Mouse (Mus musculus) CD4-positive, CD25-positive, alpha-beta regulatory T cell, adult 4 months (primary cell): ENCODE results near the gene Spats1. TPM values are rescaled to one million over a fixed set of nuclear protein-coding genes. Genes with fewer than 3 reads are reported as not detected.
"Not testable (repeated sequence)": the region's sequence is repeated elsewhere in the genome, so short reads cannot be mapped to it uniquely, and the experiment has no call there.

Source experiments
- ATAC-seq: one replicate; pipeline ENCODE4 v1.8.0; 2017
- polyA plus RNA-seq, 2 experiments: library from polyadenylated mRNA; unstranded; fragments of 100-300 nt; shearing (Covaris generic); gene quantifications; one replicate each; pipeline ENCODE4 v1.2.1; 2017

Gene Spats1
- polyA plus RNA-seq, 2 experiments from 2014 or later, result 1.1 TPM

DNA sequence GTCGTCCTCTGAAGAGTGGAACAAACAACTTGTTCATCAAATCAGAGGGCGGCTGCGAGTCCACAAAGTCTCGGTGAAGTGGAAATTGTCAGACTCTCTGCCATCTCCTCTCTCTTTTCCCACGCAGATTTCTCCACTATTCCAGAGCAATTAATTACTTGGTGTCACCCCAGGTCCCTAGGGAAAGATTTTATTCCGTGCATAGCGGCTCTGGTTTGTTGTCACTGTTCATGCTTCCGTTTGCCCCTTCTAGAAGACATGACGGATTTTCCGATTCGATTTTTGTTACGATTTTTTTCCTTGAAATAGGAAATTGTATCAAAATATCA is 41.0 kb downstream of the Spats1 start:
- ATAC-seq, result no peak

DNA sequence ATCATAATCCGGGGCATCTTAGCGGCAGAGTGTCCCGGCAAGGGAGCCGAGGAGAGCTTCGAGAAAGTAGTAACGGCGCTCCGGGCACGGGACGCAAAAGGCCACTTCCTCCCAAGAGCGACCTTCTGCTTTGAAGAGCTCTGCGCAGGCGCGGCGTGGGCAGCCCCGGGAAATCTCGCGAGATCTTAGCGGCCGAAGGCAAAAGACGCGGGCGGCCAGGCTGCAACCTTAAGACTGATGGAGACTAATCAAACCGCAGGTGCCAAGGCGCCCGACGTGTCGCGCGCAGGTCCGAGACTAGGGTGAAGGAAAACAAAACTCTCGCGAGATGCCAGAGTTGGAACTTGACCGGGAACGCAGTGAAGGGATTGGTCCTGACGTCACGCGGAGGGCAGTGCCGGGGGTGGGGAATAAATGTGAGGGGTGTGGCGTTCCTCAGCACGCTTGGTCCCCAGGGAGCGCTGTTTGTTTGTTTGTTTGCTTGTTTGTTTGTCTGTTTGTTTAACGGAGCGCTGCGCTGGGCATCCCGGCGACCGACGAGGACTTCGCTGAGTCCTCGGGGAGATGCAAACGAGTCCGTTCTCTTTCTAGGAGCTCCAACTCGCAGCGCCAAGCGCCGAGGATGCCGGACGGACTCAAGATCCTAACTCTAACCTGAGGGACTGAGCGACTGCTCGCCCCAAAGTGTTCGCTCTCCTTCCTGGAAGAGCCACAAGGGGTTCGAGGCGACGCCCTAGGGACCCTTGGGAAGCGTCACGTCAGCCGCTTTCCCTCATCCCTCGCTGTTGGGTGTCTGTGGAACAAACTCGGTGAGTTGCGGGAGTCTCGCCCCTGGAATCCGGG is 41.6 kb downstream of the Spats1 start, which contains the start of gene Cdc5l:
TSS of gene Cdc5l (minus strand) at position 319 of the 843 bp plus-strand sequence.
- ATAC-seq, result peak; percentile 94

DNA sequence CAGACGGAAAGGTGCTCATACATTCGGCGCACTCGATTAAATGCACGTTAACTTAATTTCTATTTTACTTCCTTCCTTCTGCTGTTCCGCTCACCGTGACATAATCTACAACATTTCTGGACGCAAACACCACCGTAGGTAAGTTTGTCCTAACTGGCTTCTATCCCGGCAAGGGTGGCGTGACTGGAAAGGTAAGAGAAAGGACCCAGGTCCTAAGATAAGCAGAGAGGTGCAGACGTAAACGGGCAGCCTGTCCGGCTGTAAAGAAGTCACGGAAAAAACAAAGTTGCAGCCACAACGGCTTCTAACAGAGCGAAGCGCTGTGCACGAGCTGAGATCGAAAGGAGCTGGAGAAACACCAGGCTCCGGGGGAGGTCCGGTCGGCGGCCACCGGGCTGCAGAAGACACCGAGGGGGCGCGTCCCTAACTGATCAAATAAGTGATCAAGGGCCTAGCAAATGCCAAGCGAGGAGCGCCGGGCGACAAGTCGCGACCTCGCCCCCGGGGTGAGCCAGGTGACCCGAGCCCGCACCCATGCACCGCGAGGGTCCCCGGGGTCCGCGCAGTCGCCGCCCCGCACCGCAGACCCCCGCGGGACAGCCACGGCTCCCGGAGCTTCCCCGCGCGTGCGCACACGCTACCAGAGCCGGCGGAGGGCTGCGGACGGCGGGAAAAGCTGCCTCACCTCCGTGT is 42.4 kb downstream of the Spats1 start:
- ATAC-seq, result peak; percentile 6

DNA sequence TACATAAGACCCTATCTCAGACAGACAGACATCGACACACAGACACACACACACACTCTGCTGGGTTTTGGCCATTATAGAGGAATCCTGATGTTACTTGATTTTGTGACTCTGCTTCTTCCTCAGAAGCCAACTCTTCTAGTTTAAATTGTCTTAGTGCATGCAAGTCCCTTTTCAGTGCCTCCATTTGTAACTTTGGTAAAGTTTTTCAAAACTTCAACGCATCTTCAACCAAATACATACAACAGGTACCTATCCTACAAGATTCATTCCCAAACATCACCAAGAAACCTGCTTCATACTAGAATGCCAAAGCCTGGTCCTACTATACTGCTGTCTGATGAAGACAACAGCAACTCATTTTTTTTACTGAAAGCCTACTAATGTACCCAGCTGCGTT is 43.2 kb downstream of the Spats1 start:
- ATAC-seq, result no peak

DNA sequence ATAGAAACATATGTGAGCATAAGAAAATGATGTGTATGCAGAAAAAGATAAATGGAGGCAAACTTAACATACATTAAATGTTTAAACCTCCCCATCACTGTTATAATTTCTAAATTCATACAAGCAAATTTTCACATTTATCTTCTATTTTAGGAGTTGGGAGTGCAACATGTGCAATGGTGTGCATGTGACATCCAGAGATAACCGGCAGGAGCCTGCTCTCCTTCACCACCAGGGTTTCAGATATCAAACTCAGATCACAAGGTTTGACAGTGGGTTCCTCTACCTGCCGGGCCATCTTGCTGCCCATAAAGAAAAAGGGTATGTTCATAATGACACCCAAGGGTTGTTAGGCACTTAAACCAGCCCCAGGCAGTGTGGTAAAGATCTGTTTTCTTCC is 57.8 kb downstream of the Spats1 start:
- ATAC-seq, result no peak

- not testable (repeated sequence) for ATAC-seq
Observed at GRCm38 (mm10) chr17:45411617-45412016, 63.6 kb downstream of the Spats1 start.

DNA sequence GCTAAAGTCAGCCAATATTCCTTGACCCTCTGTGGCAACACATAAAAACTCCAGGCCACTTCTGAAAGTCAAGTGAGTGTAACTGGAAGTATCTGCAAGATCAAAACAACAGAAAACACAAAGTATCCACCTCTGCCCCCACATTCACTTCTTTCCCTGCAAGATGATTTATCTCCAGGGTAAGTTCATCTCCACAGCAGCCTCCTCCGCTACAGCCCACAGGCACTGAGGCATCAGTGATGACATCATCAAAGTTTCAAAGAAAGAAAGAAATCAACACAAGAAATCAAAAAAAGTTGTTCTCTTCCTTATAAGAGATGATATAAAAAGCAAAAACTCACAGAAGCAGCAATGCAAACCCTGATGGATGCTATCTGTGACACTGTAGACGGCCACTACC is 66.5 kb downstream of the Spats1 start:
- ATAC-seq, result no peak

DNA sequence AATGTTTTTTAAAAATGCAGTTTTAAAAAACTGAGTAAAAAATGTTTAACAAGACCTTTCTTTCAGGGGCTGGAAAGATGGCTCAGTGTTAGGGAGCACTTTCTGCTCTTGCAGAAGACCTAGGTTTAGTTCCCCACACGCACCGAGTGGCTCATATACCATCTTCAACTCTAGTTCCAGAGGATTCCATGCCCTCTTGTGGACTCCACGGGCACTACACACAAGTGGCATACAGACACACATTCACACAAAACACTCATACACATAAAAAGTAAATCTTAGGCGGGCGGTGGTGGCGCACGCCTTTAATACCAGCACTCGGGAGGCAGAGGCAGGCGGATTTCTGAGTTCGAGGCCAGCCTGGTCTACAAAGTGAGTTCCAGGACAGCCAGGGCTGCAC is 68.9 kb downstream of the Spats1 start:
- ATAC-seq, result no peak

DNA sequence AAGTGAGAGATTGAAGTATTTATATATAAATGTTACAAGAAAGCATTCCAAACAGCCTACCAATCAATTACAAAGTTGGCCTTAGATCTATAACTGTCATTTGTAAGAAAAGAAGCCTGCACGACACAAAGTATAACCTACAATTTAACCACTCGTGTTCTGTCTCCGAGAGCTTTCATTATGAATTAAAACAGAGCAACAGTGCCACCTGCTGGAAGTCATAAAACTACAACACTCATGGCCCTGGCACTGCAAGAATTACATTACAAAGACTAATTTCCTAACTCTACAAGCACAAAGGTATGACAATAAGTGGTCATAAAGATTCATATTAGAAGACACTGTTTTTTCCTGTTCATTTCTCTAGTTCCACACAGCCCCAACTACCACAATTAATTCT is 72.0 kb downstream of the Spats1 start:
- ATAC-seq, result peak; percentile 90

- ATAC-seq, result no peak
Observed at GRCm38 (mm10) chr17:45402601-45403000, 72.6 kb downstream of the Spats1 start.

- no peak for ATAC-seq
Observed at GRCm38 (mm10) chr17:45402126-45402525, 73.1 kb downstream of the Spats1 start.

GRCm38 (mm10) chr17:45401126-45401905 is 73.9 kb downstream of the Spats1 start:
- no peak for ATAC-seq

DNA sequence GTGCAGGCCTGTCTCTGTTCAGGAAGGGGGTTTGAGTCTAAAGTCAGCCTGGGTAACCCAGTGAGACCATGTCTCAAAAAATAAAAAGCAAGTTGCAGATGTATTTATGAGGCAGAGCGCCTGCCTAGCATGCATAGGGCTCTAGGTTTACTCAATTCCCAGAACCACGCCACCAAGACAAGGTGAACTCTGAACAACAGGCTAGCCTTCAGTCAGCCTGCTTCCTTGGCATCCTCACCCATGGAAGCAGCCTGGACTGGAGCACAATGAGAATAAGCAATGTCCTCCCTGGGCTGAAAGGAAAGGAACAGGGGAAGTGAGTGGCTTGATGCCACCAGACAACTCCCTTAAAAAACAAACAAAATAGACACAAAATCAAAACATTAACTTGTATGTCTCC is 77.2 kb downstream of the Spats1 start:
- ATAC-seq, result no peak

DNA sequence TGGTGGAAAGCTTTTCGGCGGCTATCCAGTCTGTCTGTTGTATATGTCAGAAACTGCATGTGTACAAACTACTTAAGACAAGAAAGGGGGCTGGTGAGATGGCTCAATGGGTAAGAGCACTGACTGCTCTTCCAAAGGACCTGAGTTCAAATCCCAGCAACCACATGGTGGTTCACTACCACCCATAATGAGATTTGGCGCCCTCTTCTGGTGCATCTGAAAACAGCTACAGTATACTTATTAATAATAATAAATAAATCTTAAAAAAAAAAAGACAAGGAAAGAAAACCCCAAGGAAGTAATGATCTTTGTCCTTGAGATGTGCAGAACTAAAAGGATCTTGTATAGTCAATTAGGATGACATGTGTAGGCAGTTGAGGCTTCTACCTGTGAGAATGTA is 77.7 kb downstream of the Spats1 start:
- ATAC-seq, result no peak

DNA sequence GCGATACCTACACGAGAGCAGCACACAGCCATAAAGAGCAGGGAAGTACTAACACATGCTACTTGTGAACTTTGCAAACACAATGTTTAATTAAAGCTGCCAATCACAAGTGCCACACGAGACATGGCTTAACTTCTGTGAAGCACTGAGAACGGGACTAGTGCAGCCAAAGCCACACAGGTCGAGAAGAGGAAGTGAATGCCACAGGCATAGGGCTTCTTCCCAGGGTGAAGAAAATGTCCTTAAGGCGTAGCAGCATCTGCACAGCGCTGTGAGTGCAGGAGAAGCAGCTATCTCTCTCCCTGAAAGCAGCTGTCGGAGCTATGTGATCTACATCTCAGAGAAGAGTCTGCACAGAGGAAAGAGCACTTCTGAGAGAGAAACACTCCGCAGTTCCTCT is 80.6 kb downstream of the Spats1 start:
- ATAC-seq, result no peak

- ATAC-seq, result no peak
Observed at GRCm38 (mm10) chr17:45393765-45394164, 81.5 kb downstream of the Spats1 start.

Other genes with a start within 250 kb of the Spats1 start
- gene Cdc5l, start 41.7 kb downstream of the Spats1 start, polyA plus RNA-seq, result 10 to 100 TPM; 70.2 to 74.2 TPM
- 1 to 10 TPM; 2.4 to 5.1 TPM for gene Aars2, start 31.4 kb upstream of the Spats1 start, polyA plus RNA-seq
- gene Tcte1, start 48.0 kb upstream of the Spats1 start, polyA plus RNA-seq, result not detected
- under 1 TPM; 0.15 to 0.35 TPM for gene Tmem151b, start 74.3 kb upstream of the Spats1 start, polyA plus RNA-seq
- gene Nfkbie, start 80.3 kb upstream of the Spats1 start, polyA plus RNA-seq, result 10 to 100 TPM; 33.1 to 48.1 TPM
- 10 to 100 TPM; 27.6 to 39.0 TPM for gene Slc35b2, start 88.5 kb upstream of the Spats1 start, polyA plus RNA-seq
- gene Hsp90ab1, start 97.9 kb upstream of the Spats1 start, polyA plus RNA-seq, result 1,000 to 10,000 TPM; 1,172 to 1,222 TPM
- gene Slc29a1, start 124.2 kb upstream of the Spats1 start, polyA plus RNA-seq, result 100 to 1,000 TPM in 1 of 2 experiments, 10 to 100 TPM in 1; 88.0 to 154 TPM
- gene Mymx, start 126.7 kb upstream of the Spats1 start, polyA plus RNA-seq, result not detected
- gene Capn11, start 183.9 kb upstream of the Spats1 start, polyA plus RNA-seq, result 1 to 10 TPM; 1.9 to 2.4 TPM
- 10 to 100 TPM; 91.5 to 92.9 TPM for gene Mrpl14, start 210.9 kb upstream of the Spats1 start, polyA plus RNA-seq
- 1 to 10 TPM; 3.8 to 4.8 TPM for gene Tmem63b, start 211.5 kb upstream of the Spats1 start, polyA plus RNA-seq